Mouse (Mus musculus) embryonic fibroblast, embryonic 13.5 days (primary cell): ENCODE data around the gene Fat2.

Source experiments
- CTCF ChIP-seq: IDR thresholded peaks from 2 replicates; pipeline ENCODE4 v1.5.1; 2011; ENCODE audit warnings: mild to moderate bottlenecking, control low read depth, low read length, moderate library complexity, borderline replicate concordance; ENCODE audit not compliant: insufficient read depth
- POLR2A ChIP-seq: IDR thresholded peaks from 2 replicates; pipeline ENCODE4 v1.6.1; 2011; ENCODE audit warnings: low read depth, mild to moderate bottlenecking, control low read depth, low read length, moderate library complexity

- TF ChIP-seq CTCF (no peak), POLR2A (no peak)
Measured at GRCm38 (mm10) chr11:55240556-55240955, 95.8 kb downstream of the Fat2 start.
